Mouse (Mus musculus): ENCODE results near the gene Arhgdig.
A peak's percentile ranks its signal among the peaks of the same experiment; 100 is the strongest.
"Not testable (repeated sequence)": the region's sequence is repeated elsewhere in the genome, so short reads cannot be mapped to it uniquely, and the experiment has no call there.

Gene Arhgdig

DNA sequence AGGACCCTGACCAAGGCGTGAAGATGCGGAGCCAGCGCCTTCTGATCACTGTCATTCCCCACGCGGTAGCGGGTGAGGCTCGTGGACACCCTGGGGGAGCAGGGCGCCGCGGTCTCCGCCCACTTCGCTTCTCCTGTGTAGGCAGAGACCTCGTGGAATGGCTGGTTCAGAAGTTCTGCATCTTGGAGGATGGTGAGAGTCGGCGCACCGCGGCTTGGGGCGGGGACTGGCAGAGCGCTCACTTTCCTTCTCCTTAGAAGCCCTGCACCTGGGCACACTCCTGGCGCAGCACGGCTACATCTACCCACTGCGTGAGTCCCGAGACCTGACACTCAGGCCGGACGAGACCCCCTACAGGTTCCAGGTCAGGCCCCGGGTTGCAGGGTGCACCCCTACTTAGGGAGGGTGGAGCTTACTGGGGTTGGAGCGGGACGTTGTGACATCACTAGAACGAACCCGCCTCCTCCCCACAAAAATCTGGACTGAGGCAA, 4.2 kb downstream of the Arhgdig start:
- DNase-seq: peak; percentile 36

GRCm38 (mm10) chr17:26202737-26203136, 4.8 kb downstream of the Arhgdig start, which contains the start of gene Rgs11:
Gene Rgs11, plus strand, starts transcription at chr17:26202951.
- no peak for DNase-seq

DNA sequence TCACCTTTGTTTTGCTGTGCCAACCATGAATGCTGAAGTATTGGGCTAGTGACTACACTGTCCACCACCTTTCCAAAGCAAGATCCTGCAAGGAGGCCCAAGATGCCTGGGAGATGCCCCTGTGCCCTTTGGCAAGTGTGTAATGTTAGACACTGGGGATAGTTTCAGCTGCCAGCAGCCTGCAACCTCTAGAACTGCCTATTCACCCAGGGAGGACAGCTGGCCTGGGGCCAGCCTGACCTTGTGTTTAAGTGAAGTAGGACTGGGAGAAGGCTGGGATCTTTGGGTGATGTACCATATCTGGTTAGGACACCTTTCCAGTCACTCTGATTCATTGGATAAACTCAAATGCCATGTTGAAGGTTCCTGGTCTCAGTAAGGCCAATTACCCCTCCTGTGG, 5.6 kb downstream of the Arhgdig start:
- DNase-seq: no peak

DNA sequence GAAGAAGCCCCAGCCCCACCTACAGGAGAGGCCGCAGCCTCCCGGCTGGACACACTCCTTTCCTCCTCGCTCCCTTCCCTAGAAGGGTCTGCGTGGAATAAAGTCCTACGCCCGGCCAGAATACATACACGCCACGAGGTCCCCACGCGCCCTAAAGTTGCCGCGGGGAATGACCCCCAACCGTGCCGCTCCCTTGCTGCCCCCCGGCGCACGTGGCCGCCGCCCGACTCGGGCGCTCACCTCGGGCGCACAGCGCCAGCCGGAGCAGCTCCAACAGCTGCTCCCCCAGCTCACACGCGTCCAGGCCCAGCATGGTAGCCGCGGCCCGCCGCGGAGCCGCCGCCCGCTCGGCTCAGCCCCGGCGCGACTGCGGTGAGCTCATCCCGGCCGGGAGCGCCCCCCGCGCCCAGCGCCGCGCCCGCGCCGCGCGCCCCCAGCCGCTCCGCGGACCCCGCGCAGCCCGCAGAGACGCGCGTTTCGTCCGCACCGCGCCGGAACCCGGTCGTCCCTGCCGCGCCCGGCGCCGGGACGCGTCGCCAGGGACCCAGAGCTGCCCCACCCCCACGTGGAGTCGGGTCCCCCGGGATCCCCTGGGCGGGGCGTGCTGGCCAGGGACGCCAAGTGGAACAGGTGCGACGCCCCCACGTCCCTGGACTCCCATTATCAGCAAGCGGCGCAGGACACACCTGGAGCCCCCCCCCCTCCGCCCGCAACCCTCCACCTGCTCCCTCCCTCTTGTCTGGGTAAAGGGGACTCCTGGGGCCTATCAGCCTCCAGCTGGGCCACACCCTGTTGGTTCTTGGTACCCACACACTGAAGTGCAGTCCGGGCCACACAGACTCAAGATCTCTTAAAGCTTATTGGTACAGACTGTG, 6.5 kb downstream of the Arhgdig start:
- DNase-seq: no peak

GRCm38 (mm10) chr17:26198892-26199291, 8.7 kb downstream of the Arhgdig start, which contains the start of gene Pdia2:
Gene Pdia2, minus strand, starts transcription at chr17:26199087.
- no peak for DNase-seq

- DNase-seq: no peak
These were observed 14.9 kb downstream of the Arhgdig start for GRCm38 (mm10) chr17:26192481-26193190.

- DNase-seq: not testable (repeated sequence)
These were observed 16.1 kb downstream of the Arhgdig start for GRCm38 (mm10) chr17:26191486-26191885.

DNA sequence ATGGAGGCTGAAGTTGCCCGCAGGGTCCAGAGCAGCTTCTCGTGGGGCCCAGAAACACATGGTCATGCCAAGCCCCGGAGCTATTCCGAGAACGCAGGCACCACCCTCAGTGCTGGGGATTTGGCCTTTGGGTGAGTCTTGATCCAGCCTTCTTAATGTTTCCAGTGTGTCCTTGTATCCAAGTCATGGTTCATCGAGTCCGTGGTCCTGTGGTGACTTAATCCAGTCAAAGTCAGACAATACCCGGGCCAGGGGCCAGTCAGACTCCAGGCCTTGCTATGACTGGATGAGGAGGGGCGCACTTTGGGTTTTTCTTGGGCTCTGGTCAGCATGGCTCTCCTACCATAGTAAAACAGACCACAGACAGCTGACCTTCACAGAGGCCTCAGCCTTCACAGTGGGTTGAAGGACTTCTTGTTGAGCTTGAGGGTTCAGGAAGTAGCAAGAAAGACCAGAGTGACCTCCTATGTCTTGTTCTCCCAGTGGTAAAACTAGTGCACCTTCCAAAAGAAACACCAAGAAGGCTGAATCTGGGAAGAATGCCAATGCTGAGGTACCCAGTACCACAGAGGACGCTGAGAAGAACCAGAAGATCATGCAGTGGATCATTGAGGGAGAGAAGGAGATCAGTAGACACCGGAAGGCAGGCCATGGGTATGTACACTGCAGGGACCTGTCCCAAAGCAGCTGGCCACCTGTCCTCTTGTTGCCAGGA, 19.3 kb downstream of the Arhgdig start:
- DNase-seq: no peak

GRCm38 (mm10) chr17:26187592-26187991, 20.0 kb downstream of the Arhgdig start:
- peak; percentile 76 for DNase-seq

DNA sequence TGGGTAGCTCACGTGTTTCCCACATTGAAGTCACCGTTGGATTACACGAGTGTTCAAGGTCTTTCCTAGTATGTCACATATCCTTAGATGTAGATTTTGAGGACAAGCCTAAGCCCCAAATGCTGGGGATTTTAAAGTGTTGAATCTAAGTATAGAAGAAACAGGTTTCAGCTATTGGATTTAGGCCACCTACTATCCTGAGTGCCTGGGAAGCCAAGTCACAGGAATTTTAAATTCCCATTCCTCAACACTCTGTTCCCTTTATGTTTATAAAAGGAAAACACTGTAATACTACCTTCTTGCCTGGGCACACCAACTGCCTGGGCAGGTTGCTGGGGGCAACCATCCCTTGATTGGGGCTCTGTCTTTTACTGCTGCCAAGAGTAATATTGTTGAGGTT, 26.4 kb downstream of the Arhgdig start:
- DNase-seq: no peak

- DNase-seq: no peak
These were observed 29.0 kb downstream of the Arhgdig start for GRCm38 (mm10) chr17:26178611-26179010.

DNA sequence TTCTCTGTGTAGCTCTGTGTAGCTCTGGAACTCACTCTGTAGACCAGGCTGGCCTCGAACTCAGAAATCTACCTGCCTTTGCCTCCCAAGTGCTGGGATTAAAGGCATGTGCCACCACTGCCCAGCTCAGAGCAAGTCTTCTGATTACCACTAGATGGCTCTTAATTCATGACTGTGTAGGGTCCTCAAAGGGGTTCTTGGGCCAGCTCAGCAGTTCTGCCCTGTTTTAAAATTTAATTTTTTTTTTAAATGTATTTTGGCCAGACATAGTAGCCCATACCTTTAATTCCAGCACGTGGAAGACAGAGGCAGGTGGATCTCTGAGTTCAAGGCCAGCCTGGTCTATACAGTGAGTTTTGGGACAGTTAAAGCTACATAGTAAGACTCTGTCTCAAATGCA, 32.3 kb downstream of the Arhgdig start:
- DNase-seq: not testable (repeated sequence)

DNA sequence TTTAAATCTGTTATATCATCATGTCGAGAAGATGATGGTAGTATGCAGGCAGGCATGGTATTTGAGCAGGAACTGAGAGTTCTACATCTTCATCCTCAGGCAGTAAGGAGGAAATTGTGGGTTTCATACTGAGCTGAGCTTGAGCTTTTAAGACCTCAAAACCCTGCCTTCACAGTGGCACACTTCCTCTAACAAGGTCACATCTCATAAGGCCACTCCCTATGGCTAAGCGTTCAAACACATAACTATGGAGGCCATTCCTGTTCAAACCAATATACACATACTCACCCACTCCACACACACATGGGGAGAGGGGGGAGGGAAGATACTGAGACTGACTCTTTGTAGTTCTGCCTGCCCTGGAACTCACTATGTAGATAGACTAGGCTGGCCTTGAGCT, 39.5 kb downstream of the Arhgdig start:
- no peak for DNase-seq

GRCm38 (mm10) chr17:26162736-26163135, 44.9 kb downstream of the Arhgdig start:
- DNase-seq: no peak

GRCm38 (mm10) chr17:26151886-26152630, 55.5 kb downstream of the Arhgdig start:
- no peak for DNase-seq
